Mouse (Mus musculus) ES-E14 (cell line): Measurements from ENCODE around the gene Kdr.

Experiments used
- CHD2 ChIP-seq: IDR thresholded peaks from 2 replicates; pipeline ENCODE4 v1.6.1; 2014; ENCODE audit warnings: mild to moderate bottlenecking, low read depth, low read length, inconsistent platforms
- HCFC1 ChIP-seq: IDR thresholded peaks from 2 replicates; pipeline ENCODE4 v1.6.1; 2012; ENCODE audit warnings: low read length, inconsistent platforms, borderline replicate concordance; ENCODE audit not compliant: insufficient read depth
- MAFK ChIP-seq: IDR thresholded peaks from 2 replicates; pipeline ENCODE4 v1.6.1; 2014; ENCODE audit warnings: mild to moderate bottlenecking, low read depth, low read length, inconsistent platforms; ENCODE audit not compliant: insufficient read depth
- ZC3H11A ChIP-seq: IDR thresholded peaks from 2 replicates; pipeline ENCODE4 v1.6.1; 2012; ENCODE audit warnings: low read depth, mild to moderate bottlenecking, inconsistent platforms, low read length, borderline replicate concordance
- ZNF384 ChIP-seq: IDR thresholded peaks from 2 replicates; pipeline ENCODE4 v1.6.1; 2012; ENCODE audit warnings: low read depth, low read length, inconsistent platforms

- TF ChIP-seq MAFK = no peak
- TF ChIP-seq HCFC1 = no peak
- no peak for TF ChIP-seq ZC3H11A
- TF ChIP-seq ZNF384 = no peak
- TF ChIP-seq CHD2 = no peak
Measured at GRCm38 (mm10) chr5:75975398-75975797, 2.9 kb downstream of the Kdr start.
